Mouse (Mus musculus) stomach, postnatal 0 days (tissue): ENCODE measurements around the gene Pakap. TPM values are rescaled to one million over a fixed set of nuclear protein-coding genes. Genes with fewer than 3 reads are reported as not detected.
A peak's percentile ranks its signal among the peaks of the same experiment; 100 is the strongest.

Experiments
- ATAC-seq: fragments of 200-750 bp; cut with Nextera tagmentation; 2 replicates; pipeline ENCODE4 v1.8.0; 2017; ENCODE audit not compliant: low FRiP score, low TSS enrichment
- DNase-seq: peaks from one replicate; pipeline ENCODE4 v3.0.0-alpha.2; 2016; ENCODE audit warnings: low spot score
- H3K27ac ChIP-seq: fragments of 300-500 bp; sonication (generic); replicated peaks from 2 replicates; pipeline ENCODE4 v1.5.1; 2014; ENCODE audit warnings: mild to moderate bottlenecking, control low read depth
- H3K27me3 ChIP-seq: fragments of 300-500 bp; sonication (generic); 2 replicates; pipeline ENCODE4 v1.6.1; 2014; ENCODE audit warnings: low read length; ENCODE audit not compliant: control insufficient read depth, insufficient read depth
- H3K36me3 ChIP-seq: fragments of 300-500 bp; sonication (generic); 2 replicates; pipeline ENCODE4 v1.6.1; 2014; ENCODE audit warnings: low read length, mixed read lengths; ENCODE audit not compliant: control insufficient read depth, insufficient read depth
- H3K4me1 ChIP-seq: fragments of 300-500 bp; sonication (generic); replicated peaks from 2 replicates; pipeline ENCODE4 v1.6.1; 2014; ENCODE audit warnings: antibody characterized with exemption; ENCODE audit not compliant: control insufficient read depth, insufficient read depth
- H3K4me2 ChIP-seq: fragments of 300-500 bp; sonication (generic); replicated peaks from 2 replicates; pipeline ENCODE4 v1.6.1; 2014; ENCODE audit warnings: low read depth, mild to moderate bottlenecking, control low read depth, moderate library complexity
- H3K4me3 ChIP-seq: fragments of 300-500 bp; sonication (generic); 2 replicates; pipeline ENCODE4 v1.5.1; 2014; ENCODE audit warnings: low read depth, low read length, control low read depth
- H3K9ac ChIP-seq: fragments of 300-500 bp; sonication (generic); 2 replicates; pipeline ENCODE4 v1.6.1; 2014; ENCODE audit warnings: mild to moderate bottlenecking, low read length, control low read depth, mixed read lengths
- H3K9me3 ChIP-seq: fragments of 300-500 bp; sonication (generic); 2 replicates; pipeline ENCODE4 v1.6.1; 2016; ENCODE audit warnings: low read length; ENCODE audit not compliant: control insufficient read depth
- CTCF ChIP-seq: IDR thresholded peaks from 2 replicates; pipeline ENCODE4 v1.5.1; 2016; ENCODE audit warnings: antibody characterized with exemption, low read depth, mild to moderate bottlenecking, moderate library complexity
- EP300 ChIP-seq: optimal IDR thresholded peaks from 2 replicates; pipeline ENCODE3; 2016; ENCODE audit warnings: antibody characterized with exemption
- WGBS: fragments of 180-500 bp; shearing (Covaris S2); extraction: QIAGEN DNeasy Blood & Tissue Kit; methylation state at CpG from one replicate; pipeline ENCODE4 v1.1.7; 2014; 5-methylcytosine and 5-hydroxymethylcytosine counted together
- polyA plus RNA-seq: library from polyadenylated mRNA; unstranded; fragments of >200 nt; fragmentation: Nextera tagmentation; extraction: Ambion mirVana; gene quantifications from 2 replicates; pipeline ENCODE4 v1.2.1, GENCODE M21; 2015

The Pakap gene
- polyA plus RNA-seq, 1 experiment from 2014 or later = 12.2 TPM

GRCm38 (mm10) chr4:57916711-57917110, 348.7 kb downstream of the Pakap start:
- no peak for DNase-seq
- 52% methylated on average over 4 of the region's 4 CpGs for WGBS
- ATAC-seq = no peak
- Histone ChIP-seq H3K9me3 (no peaks in the 10 kb centered on the region), H3K4me3 (no peak overlapping the region), H3K9ac (no peak overlapping the region), H3K27me3 (no peaks in the 10 kb centered on the region), H3K4me1 (no peaks in the 10 kb centered on the region; the same call in 1 of the 2 replicates), H3K27ac (peak overlapping the region; percentile 87), H3K4me2 (no peak overlapping the region), H3K36me3 (no peaks in the 10 kb centered on the region)
- no peak for TF ChIP-seq EP300
- no peak for TF ChIP-seq CTCF

GRCm38 (mm10) chr4:57919494-57920423, 351.8 kb downstream of the Pakap start:
- no peak overlapping the region for H3K4me3 ChIP-seq
- no peak overlapping the region for H3K27ac ChIP-seq
- peak; percentile 62 for DNase-seq
- H3K36me3 ChIP-seq = no peaks in the 10 kb centered on the region
- ATAC-seq = no peak
- H3K9ac ChIP-seq = no peak overlapping the region
- WGBS = 28% methylated on average over 8 of the region's 8 CpGs
- H3K27me3 ChIP-seq = no peaks in the 10 kb centered on the region
- no peak overlapping the region for H3K4me2 ChIP-seq
- H3K9me3 ChIP-seq = no peaks in the 10 kb centered on the region
- TF ChIP-seq EP300 (no peak), CTCF (no peak)
- H3K4me1 ChIP-seq = no peaks in the 10 kb centered on the region; the same call in 1 of the 2 replicates

DNA sequence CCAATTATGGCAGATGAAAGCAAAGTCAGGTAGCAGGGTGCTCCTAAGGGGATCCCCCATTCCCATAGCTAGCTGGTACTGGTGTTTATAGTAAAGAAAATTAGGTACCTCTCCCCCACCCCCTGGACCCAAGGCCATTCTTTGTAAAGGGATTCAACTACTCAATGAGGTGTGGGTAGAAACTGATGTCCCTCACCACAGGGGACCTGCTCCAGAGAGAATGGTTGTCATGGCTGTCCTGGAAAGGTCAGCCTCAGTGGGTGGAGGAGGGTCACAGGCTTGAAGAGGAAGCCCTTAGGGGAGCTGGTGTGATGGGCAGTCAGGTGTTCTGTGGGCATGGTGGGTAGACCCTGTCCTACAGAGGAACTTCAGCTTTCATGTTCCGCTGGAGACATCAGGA, 352.5 kb downstream of the Pakap start:
- Histone ChIP-seq H3K36me3 (no peaks in the 10 kb centered on the region), H3K4me3 (no peak overlapping the region)
- WGBS = 86% methylated on average over 1 of the region's 1 CpGs

GRCm38 (mm10) chr4:57922171-57922570, 354.2 kb downstream of the Pakap start:
- no peak overlapping the region for H3K4me2 ChIP-seq
- H3K27me3 ChIP-seq = no peaks in the 10 kb centered on the region
- WGBS = 34% methylated on average over 5 of the region's 5 CpGs
- DNase-seq (no peak), ATAC-seq (no peak)
- H3K4me1 ChIP-seq = no peaks in the 10 kb centered on the region
- no peak overlapping the region for H3K9ac ChIP-seq
- no peaks in the 10 kb centered on the region for H3K9me3 ChIP-seq
- no peak overlapping the region for H3K4me3 ChIP-seq
- H3K27ac ChIP-seq = no peak overlapping the region
- H3K36me3 ChIP-seq = no peaks in the 10 kb centered on the region
- TF ChIP-seq CTCF = no peak
- no peak for TF ChIP-seq EP300

More for the DNA sequence above, 352.5 kb downstream of the Pakap start:
- Histone ChIP-seq H3K9ac (no peak overlapping the region), H3K4me1 (no peaks in the 10 kb centered on the region), H3K4me2 (no peak overlapping the region), H3K27ac (no peak overlapping the region), H3K27me3 (no peaks in the 10 kb centered on the region), H3K9me3 (no peaks in the 10 kb centered on the region)
- DNase-seq = no peak
- ATAC-seq = no peak
- TF ChIP-seq CTCF (no peak), EP300 (no peak)

DNA sequence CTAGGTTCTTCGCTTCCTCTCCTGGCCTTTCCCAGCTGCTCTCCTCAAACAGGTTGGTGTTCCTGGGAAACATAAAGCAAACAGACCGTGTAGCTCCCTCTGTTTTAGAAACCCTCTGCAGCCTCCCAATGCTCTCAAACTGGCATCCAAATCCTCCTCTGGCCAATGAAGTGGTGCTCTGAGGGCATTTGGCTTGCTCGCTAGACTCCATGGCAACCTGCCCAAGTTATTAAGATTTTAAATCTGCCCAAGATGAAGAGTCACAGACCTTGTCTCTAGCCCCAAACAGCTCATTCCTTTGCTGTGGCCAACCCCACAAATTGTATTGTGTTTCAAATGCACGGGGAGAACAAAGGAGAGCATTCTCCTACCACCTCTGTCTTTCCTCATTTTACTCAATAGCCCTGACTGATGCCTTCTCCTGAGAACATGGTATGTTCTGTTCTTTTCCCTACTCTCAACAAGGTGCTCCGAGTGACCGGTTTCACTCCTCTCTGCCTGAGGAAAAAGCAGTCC, 356.6 kb downstream of the Pakap start:
- no peak overlapping the region for H3K4me3 ChIP-seq
- no peaks in the 10 kb centered on the region for H3K27me3 ChIP-seq
- 68% methylated on average over 6 of the region's 6 CpGs for WGBS
- ATAC-seq (no peak), DNase-seq (no peak)
- no peak overlapping the region for H3K27ac ChIP-seq
- no peaks in the 10 kb centered on the region for H3K4me1 ChIP-seq
- no peak overlapping the region for H3K4me2 ChIP-seq
- no peaks in the 10 kb centered on the region for H3K36me3 ChIP-seq
- H3K9me3 ChIP-seq = no peaks in the 10 kb centered on the region
- no peak for TF ChIP-seq EP300
- no peak for TF ChIP-seq CTCF
- H3K9ac ChIP-seq = no peak overlapping the region
